Mouse (Mus musculus) small intestine, adult 2 months (tissue): ENCODE results near the gene Nop9. TPM values are rescaled to one million over a fixed set of nuclear protein-coding genes. Genes with fewer than 3 reads are reported as not detected.
A peak's percentile ranks its signal among the peaks of the same experiment; 100 is the strongest.

ENCODE experiments used
- H3K27ac ChIP-seq: fragments of 200-500 bp; 2 replicates; pipeline ENCODE4 v1.5.1; 2012; ENCODE audit warnings: low read depth, low read length, control low read depth, inconsistent platforms; ENCODE audit not compliant: insufficient read depth
- H3K27me3 ChIP-seq: fragments of 200-500 bp; 2 replicates; pipeline ENCODE4 v1.6.1; 2012; ENCODE audit warnings: mild to moderate bottlenecking, moderate library complexity, low read length, inconsistent platforms; ENCODE audit not compliant: control insufficient read depth, insufficient read depth
- H3K36me3 ChIP-seq: fragments of 200-500 bp; 2 replicates; pipeline ENCODE4 v1.6.1; 2012; ENCODE audit warnings: mild to moderate bottlenecking, low read length, control low read depth, inconsistent platforms; ENCODE audit not compliant: control insufficient read depth, insufficient read depth
- H3K4me1 ChIP-seq: fragments of 200-500 bp; 2 replicates; pipeline ENCODE4 v1.6.1; 2012; ENCODE audit warnings: low read length, inconsistent platforms, mixed read lengths; ENCODE audit not compliant: control insufficient read depth, insufficient read depth, insufficient read length
- H3K4me3 ChIP-seq: fragments of 200-500 bp; 2 replicates; pipeline ENCODE4 v1.5.1; 2012; ENCODE audit warnings: low read depth, mild to moderate bottlenecking, control low read depth, inconsistent platforms, low read length, moderate library complexity
- CTCF ChIP-seq: fragments of 200-500 bp; IDR thresholded peaks from 2 replicates; pipeline ENCODE4 v1.5.1; 2012; ENCODE audit warnings: low read depth, mild to moderate bottlenecking, control low read depth, inconsistent platforms, low read length, moderate library complexity, mixed read lengths; ENCODE audit not compliant: insufficient replicate concordance, insufficient read length; ENCODE audit errors: extremely low read depth
- POLR2A ChIP-seq: fragments of 200-500 bp; IDR thresholded peaks from 2 replicates; pipeline ENCODE4 v1.6.1; 2012; ENCODE audit warnings: low read depth, mild to moderate bottlenecking, control low read depth, inconsistent platforms, low read length, moderate library complexity
- WGBS: fragments of 180-500 bp; shearing (Covaris S2); methylation state at CpG from one replicate; pipeline ENCODE4 v1.1.7; 2018; 5-methylcytosine and 5-hydroxymethylcytosine counted together
- polyA plus RNA-seq: library from polyadenylated mRNA; depleted of rRNA; stranded (reverse); fragments of >200 nt; gene quantifications from 2 replicates; pipeline ENCODE4 v1.2.3, GENCODE M21; 2012

The Nop9 gene
- polyA plus RNA-seq, 1 experiment: 8.0 TPM

GRCm38 (mm10) chr14:55713007-55713728 lies 32.3 kb upstream of the Nop9 start:
- Histone ChIP-seq H3K4me3 (peak overlapping the region; percentile 56), H3K4me1 (peaks cover 10% of the 10 kb centered on the region), H3K27ac (no peak overlapping the region), H3K27me3 (0 out of 2 replicates have a peak, but pooled peaks cover 3% of the 10 kb centered on the region), H3K36me3 (peaks cover 14% of the 10 kb centered on the region)
- no peak for TF ChIP-seq CTCF
- no peak for TF ChIP-seq POLR2A
- WGBS: 5% methylated on average over 25 of the region's 25 CpGs

- H3K36me3 ChIP-seq: peaks cover 17% of the 10 kb centered on the region
- TF ChIP-seq POLR2A (no peak), CTCF (no peak)
- H3K4me1 ChIP-seq: peaks cover 10% of the 10 kb centered on the region
- H3K27ac ChIP-seq: no peak within 1 kb of the TSS
- 0 out of 2 replicates have a peak, but pooled peaks cover 3% of the 10 kb centered on the region for H3K27me3 ChIP-seq
- H3K4me3 ChIP-seq: peak within 1 kb of the TSS; percentile 56
- WGBS: 28% methylated on average over 4 of the region's 4 CpGs
These were observed 31.8 kb upstream of the Nop9 start, which contains the start of gene Tgm1 for GRCm38 (mm10) chr14:55713729-55714122. TSS of gene Tgm1 (minus strand) at chr14:55713926.

GRCm38 (mm10) chr14:55714893-55715292 lies 30.6 kb upstream of the Nop9 start:
- peaks cover 10% of the 10 kb centered on the region for H3K4me1 ChIP-seq
- TF ChIP-seq POLR2A (no peak), CTCF (no peak)
- H3K27me3 ChIP-seq: 0 out of 2 replicates have a peak, but pooled peaks cover 3% of the 10 kb centered on the region
- peaks cover 25% of the 10 kb centered on the region for H3K36me3 ChIP-seq
- WGBS: 11% methylated on average over 6 of the region's 6 CpGs
- no peak overlapping the region for H3K27ac ChIP-seq
- no peak overlapping the region for H3K4me3 ChIP-seq

GRCm38 (mm10) chr14:55716271-55716670 lies 29.2 kb upstream of the Nop9 start:
- Histone ChIP-seq H3K27ac (no peak overlapping the region), H3K4me1 (peaks cover 11% of the 10 kb centered on the region)
- WGBS: 91% methylated on average over 6 of the region's 6 CpGs

GRCm38 (mm10) chr14:55716884-55717283 lies 28.6 kb upstream of the Nop9 start:
- Histone ChIP-seq H3K4me3 (no peak overlapping the region), H3K27ac (no peak overlapping the region), H3K4me1 (peaks cover 15% of the 10 kb centered on the region), H3K27me3 (0 out of 2 replicates have a peak, but pooled peaks cover 3% of the 10 kb centered on the region), H3K36me3 (peaks cover 26% of the 10 kb centered on the region)
- WGBS: 90% methylated on average over 8 of the region's 8 CpGs
- TF ChIP-seq CTCF: no peak
- TF ChIP-seq POLR2A: no peak

More at GRCm38 (mm10) chr14:55716271-55716670, 29.2 kb upstream of the Nop9 start:
- Histone ChIP-seq H3K27me3 (0 out of 2 replicates have a peak, but pooled peaks cover 3% of the 10 kb centered on the region), H3K36me3 (peaks cover 26% of the 10 kb centered on the region), H3K4me3 (no peak overlapping the region)
- TF ChIP-seq CTCF: no peak
- TF ChIP-seq POLR2A: no peak

GRCm38 (mm10) chr14:55719737-55720136 lies 25.8 kb upstream of the Nop9 start:
- TF ChIP-seq POLR2A (no peak), CTCF (no peak)

GRCm38 (mm10) chr14:55720666-55721065 lies 24.8 kb upstream of the Nop9 start:
- 96% methylated on average over 12 of the region's 12 CpGs for WGBS
- Histone ChIP-seq H3K27ac (no peak overlapping the region), H3K27me3 (no peaks in the 10 kb centered on the region), H3K36me3 (peaks cover 26% of the 10 kb centered on the region), H3K4me3 (no peak overlapping the region), H3K4me1 (peaks cover 8% of the 10 kb centered on the region; the same call in 1 of the 2 replicates)
- TF ChIP-seq POLR2A (no peak), CTCF (no peak)

More at GRCm38 (mm10) chr14:55719737-55720136, 25.8 kb upstream of the Nop9 start:
- Histone ChIP-seq H3K36me3 (peaks cover 26% of the 10 kb centered on the region), H3K27ac (no peak overlapping the region), H3K4me3 (no peak overlapping the region), H3K27me3 (no peaks in the 10 kb centered on the region), H3K4me1 (peaks cover 4% of the 10 kb centered on the region; the same call in 1 of the 2 replicates)
- WGBS: 95% methylated on average over 6 of the region's 6 CpGs
